Mouse (Mus musculus) ES-Bruce4 (cell line): ENCODE data around the gene Esrrg.

Experiments used
- CTCF ChIP-seq: IDR thresholded peaks from one replicate; pipeline ENCODE4 v1.8.1; 2011; ENCODE audit warnings: low read depth, low read length
- EP300 ChIP-seq: IDR thresholded peaks from 2 replicates; pipeline ENCODE4 v1.6.1; 2011; ENCODE audit warnings: low read depth, low read length; ENCODE audit not compliant: insufficient read depth
- POLR2A ChIP-seq: IDR thresholded peaks from one replicate; pipeline ENCODE4 v1.8.1; 2011; ENCODE audit warnings: low read length; ENCODE audit not compliant: insufficient read depth

GRCm38 (mm10) chr1:187758546-187758945, 150.0 kb downstream of the Esrrg start:
- TF ChIP-seq CTCF: no peak
- TF ChIP-seq POLR2A: no peak
- TF ChIP-seq EP300: no peak
